Mouse (Mus musculus) forebrain, embryonic 12.5 days (tissue): ENCODE measurements around the gene Dmtf1. TPM values are rescaled to one million over a fixed set of nuclear protein-coding genes. Genes with fewer than 3 reads are reported as not detected.
"Not testable (repeated sequence)": the region's sequence is repeated elsewhere in the genome, so short reads cannot be mapped to it uniquely, and the experiment has no call there.

Source experiments
- ATAC-seq: fragments of 200-750 bp; cut with Nextera tagmentation; 2 replicates; pipeline ENCODE4 v1.8.0; 2017; ENCODE audit warnings: moderate TSS enrichment; ENCODE audit not compliant: low FRiP score
- H3K27ac ChIP-seq: fragments of 300-500 bp; sonication (generic); 2 replicates; pipeline ENCODE4 v1.5.1; 2016; ENCODE audit warnings: mild to moderate bottlenecking
- H3K27me3 ChIP-seq: fragments of 300-500 bp; sonication (generic); 2 replicates; pipeline ENCODE4 v1.6.1; 2016; ENCODE audit warnings: mild to moderate bottlenecking
- H3K36me3 ChIP-seq: fragments of 300-500 bp; sonication (generic); replicated peaks from 2 replicates; pipeline ENCODE4 v1.6.1; 2016; ENCODE audit warnings: mild to moderate bottlenecking
- H3K4me1 ChIP-seq: fragments of 300-500 bp; sonication (generic); 2 replicates; pipeline ENCODE4 v1.6.1; 2016
- H3K4me2 ChIP-seq: fragments of 300-500 bp; sonication (generic); 2 replicates; pipeline ENCODE4 v1.6.1; 2016; ENCODE audit warnings: mild to moderate bottlenecking, moderate library complexity
- H3K4me3 ChIP-seq: fragments of 300-500 bp; sonication (generic); replicated peaks from 2 replicates; pipeline ENCODE4 v1.5.1; 2016; ENCODE audit warnings: mild to moderate bottlenecking
- H3K9ac ChIP-seq: fragments of 300-500 bp; sonication (generic); 2 replicates; pipeline ENCODE4 v1.6.1; 2016; ENCODE audit warnings: mild to moderate bottlenecking
- H3K9me3 ChIP-seq: fragments of 300-500 bp; sonication (generic); 2 replicates; pipeline ENCODE4 v1.6.1; 2016
- WGBS: fragments of 180-500 bp; shearing (Covaris S2); methylation state at CpG from one replicate; pipeline ENCODE4 v1.1.7; 2016; 5-methylcytosine and 5-hydroxymethylcytosine counted together
- polyA plus RNA-seq: library from polyadenylated mRNA; unstranded; fragments of >200 nt; fragmentation: Nextera tagmentation; extraction: Ambion mirVana; gene quantifications from 2 replicates; pipeline ENCODE4 v1.2.1, GENCODE M21; 2016

Dmtf1 gene
- polyA plus RNA-seq = 75.3 and 78.4 TPM in 2 replicates

DNA sequence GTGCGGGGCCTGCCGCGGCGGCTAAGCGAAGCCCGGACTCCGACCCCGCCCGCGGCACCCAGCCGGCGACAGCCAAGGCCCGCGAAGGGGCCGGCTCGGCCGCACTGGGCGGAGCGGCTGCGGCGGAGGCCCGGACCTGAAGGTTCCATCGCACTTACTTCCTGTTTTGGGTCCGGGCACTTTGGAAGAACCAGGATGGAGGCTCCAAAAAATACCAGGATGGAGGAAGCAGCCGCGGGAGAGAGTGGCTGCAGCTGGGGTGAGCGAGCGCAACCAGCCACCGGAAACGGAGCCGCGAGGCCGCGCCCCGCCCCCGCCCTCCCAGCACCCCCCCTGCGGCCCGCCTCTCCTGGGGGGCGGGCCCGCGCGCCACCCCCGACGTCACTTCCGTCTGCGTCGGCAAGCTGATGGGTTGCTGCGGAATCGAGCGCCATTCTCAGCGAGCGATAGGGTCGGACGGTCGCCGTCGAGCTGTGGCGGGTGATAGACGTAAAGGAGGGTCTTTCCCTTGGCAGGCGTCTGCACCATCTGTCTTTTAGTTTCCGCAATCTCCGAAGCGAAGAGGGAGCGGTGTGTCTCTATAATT, at the start of gene Dmtf1:
TSS of gene Dmtf1 (minus strand) at position 321 of the 586 bp plus-strand sequence.
- Histone ChIP-seq H3K27ac (peak within 1 kb of the TSS; percentile 100), H3K27me3 (no peaks in the 10 kb centered on the region), H3K4me3 (peak within 1 kb of the TSS; percentile 95), H3K9ac (peak within 1 kb of the TSS; percentile 96), H3K4me1 (peaks cover 16% of the 10 kb centered on the region), H3K9me3 (no peaks in the 10 kb centered on the region), H3K36me3 (no peaks in the 10 kb centered on the region), H3K4me2 (peak within 1 kb of the TSS; percentile 79)
- peak; percentile 94 for ATAC-seq
- under 1% methylated on average over 57 of the region's 64 CpGs for WGBS

DNA sequence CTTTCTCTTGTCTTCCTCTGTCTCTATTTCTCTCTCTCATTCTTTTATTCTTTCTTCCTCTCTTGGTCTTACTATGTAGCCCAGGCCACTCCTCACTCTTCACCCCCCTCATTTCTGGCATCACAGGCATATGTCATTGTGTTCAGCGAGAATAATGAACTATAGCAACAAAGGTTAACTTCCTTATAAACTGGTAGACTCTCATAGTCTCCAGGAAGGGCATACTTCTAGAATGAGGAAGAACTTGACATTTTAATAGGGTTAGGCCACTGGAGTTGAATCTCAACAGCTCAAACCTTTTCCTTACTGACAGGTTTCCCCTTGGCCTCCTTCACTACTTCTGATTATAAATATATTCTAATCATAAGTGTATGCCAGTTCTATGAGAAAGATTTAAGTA, 24.9 kb upstream of the Dmtf1 start:
- Histone ChIP-seq H3K9me3 (no peaks in the 10 kb centered on the region), H3K4me2 (no peak overlapping the region), H3K4me1 (no peaks in the 10 kb centered on the region), H3K27me3 (no peaks in the 10 kb centered on the region), H3K27ac (no peak overlapping the region), H3K4me3 (no peak overlapping the region), H3K9ac (no peak overlapping the region), H3K36me3 (no peaks in the 10 kb centered on the region)
- WGBS = 81% methylated on average over 1 of the region's 1 CpGs
- ATAC-seq = no peak

GRCm38 (mm10) chr5:9173295-9173694, 11.7 kb upstream of the Dmtf1 start:
- Histone ChIP-seq H3K4me2 (no peak overlapping the region), H3K4me3 (no peak overlapping the region), H3K36me3 (no peaks in the 10 kb centered on the region), H3K27ac (no peak overlapping the region), H3K9ac (no peak overlapping the region), H3K4me1 (no peaks in the 10 kb centered on the region), H3K27me3 (no peaks in the 10 kb centered on the region), H3K9me3 (no peaks in the 10 kb centered on the region)
- ATAC-seq = no peak
- WGBS = 79% methylated on average over 2 of the region's 2 CpGs

DNA sequence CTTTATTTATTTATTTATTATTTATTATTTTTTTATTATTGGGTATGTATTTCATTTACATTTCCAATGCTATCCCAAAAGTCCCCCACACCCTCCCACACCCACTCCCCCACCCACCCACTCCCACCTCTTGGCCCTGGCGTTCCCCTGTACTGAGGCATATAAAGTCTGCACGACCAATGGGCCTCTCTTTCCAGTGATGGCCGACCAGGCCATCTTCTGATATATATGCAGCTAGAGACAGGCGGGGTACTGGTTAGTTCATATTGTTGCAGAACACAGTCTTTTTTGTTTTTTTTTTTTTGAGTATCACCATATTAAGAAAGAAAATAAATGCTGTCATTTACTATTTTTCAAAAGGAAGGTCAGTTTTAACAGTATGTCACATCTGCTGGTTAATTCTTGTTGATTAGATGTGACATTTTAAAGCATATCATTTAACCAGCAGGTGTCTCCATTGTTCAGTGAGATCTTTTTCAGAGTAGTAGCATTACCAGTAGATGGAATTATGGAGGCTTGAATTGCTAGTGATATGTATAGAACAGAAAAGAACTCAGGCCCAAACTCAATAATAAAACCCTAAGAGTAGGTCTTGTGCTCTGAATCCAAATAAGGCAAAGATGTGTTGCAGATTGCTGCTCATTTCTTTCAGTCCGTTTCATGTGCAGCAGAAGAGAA, 7.9 kb upstream of the Dmtf1 start:
- H3K4me3 ChIP-seq, H3K27me3 ChIP-seq, H3K4me1 ChIP-seq, H3K9ac ChIP-seq, H3K36me3 ChIP-seq, H3K4me2 ChIP-seq, H3K9me3 ChIP-seq, H3K27ac ChIP-seq: not testable (repeated sequence)
- WGBS = 64% methylated on average over 5 of the region's 5 CpGs
- ATAC-seq = peak; percentile 31; the same call in 1 of the 2 replicates

- no peak overlapping the region for H3K4me2 ChIP-seq
Observed at GRCm38 (mm10) chr5:9166366-9166765, 4.8 kb upstream of the Dmtf1 start.

GRCm38 (mm10) chr5:9165151-9165550, 3.6 kb upstream of the Dmtf1 start:
- not testable (repeated sequence) for H3K4me1 ChIP-seq, H3K4me3 ChIP-seq, ATAC-seq, H3K4me2 ChIP-seq, H3K9me3 ChIP-seq, H3K36me3 ChIP-seq, H3K9ac ChIP-seq, H3K27ac ChIP-seq, H3K27me3 ChIP-seq
- WGBS = 80% methylated on average over 10 of the region's 10 CpGs

More at GRCm38 (mm10) chr5:9166366-9166765, 4.8 kb upstream of the Dmtf1 start:
- Histone ChIP-seq H3K4me1 (peaks cover 6% of the 10 kb centered on the region), H3K36me3 (no peaks in the 10 kb centered on the region), H3K4me3 (no peak overlapping the region), H3K27ac (no peak overlapping the region), H3K9me3 (no peaks in the 10 kb centered on the region), H3K27me3 (no peaks in the 10 kb centered on the region), H3K9ac (no peak overlapping the region)
- 80% methylated on average over 8 of the region's 8 CpGs for WGBS
- no peak for ATAC-seq

DNA sequence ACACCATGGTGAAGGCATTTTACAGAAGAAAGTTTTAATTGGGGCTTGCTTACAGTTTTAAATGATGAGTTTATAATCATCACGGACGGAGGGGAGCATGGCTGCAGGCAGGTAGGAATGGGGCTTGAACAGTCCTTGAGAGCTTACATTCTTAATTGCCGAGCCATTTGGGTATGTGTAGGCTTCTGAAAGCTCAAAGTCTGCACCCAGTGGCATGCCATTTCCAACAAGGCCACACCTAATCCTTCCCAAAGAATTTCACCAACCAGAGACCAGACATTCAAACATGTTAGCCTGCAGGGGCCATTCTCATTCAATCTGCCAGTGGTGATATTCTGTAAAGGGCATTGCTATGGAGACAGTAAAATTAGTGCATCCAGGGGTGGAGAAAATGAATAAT, 1.8 kb upstream of the Dmtf1 start:
- WGBS = 86% methylated on average over 3 of the region's 3 CpGs
- Histone ChIP-seq H3K27ac (no peak overlapping the region), H3K4me3 (no peak overlapping the region), H3K9ac (no peak overlapping the region), H3K4me1 (peaks cover 12% of the 10 kb centered on the region), H3K27me3 (no peaks in the 10 kb centered on the region), H3K36me3 (no peaks in the 10 kb centered on the region), H3K4me2 (no peak overlapping the region), H3K9me3 (no peaks in the 10 kb centered on the region)
- ATAC-seq = no peak

DNA sequence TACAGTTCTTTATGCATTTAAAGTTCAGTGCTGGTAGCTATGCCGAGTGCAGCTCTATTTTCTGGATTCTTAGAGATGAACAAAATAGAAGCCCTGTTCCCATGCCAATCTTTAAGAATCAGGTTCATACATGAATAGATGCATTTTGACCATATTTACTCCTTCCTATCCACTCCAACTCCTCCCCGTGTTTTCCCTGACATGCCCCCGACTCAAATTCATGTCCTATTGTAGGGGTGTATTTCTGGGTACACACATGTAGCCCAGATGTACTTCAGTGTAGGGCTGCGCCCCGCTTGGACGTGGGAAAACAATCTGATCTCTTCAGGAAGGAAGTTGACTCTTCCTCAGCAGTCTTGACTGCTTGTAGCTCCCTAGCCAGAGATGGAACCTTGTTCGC, 512 bp upstream of the Dmtf1 start:
- H3K4me2 ChIP-seq = peak overlapping the region; percentile 79
- H3K9ac ChIP-seq = peak overlapping the region; percentile 66
- H3K9me3 ChIP-seq = no peaks in the 10 kb centered on the region
- ATAC-seq = peak; percentile 21
- peak overlapping the region; percentile 95 for H3K4me3 ChIP-seq
- H3K36me3 ChIP-seq = no peaks in the 10 kb centered on the region
- H3K27ac ChIP-seq = peak overlapping the region; percentile 100
- WGBS = 19% methylated on average over 7 of the region's 7 CpGs
- H3K4me1 ChIP-seq = peaks cover 16% of the 10 kb centered on the region
- H3K27me3 ChIP-seq = no peaks in the 10 kb centered on the region

- Histone ChIP-seq H3K4me1 (peaks cover 16% of the 10 kb centered on the region), H3K27me3 (no peaks in the 10 kb centered on the region), H3K9me3 (no peaks in the 10 kb centered on the region), H3K4me3 (peak overlapping the region; percentile 95), H3K36me3 (no peaks in the 10 kb centered on the region), H3K27ac (peak overlapping the region; percentile 100), H3K4me2 (peak overlapping the region; percentile 60), H3K9ac (peak overlapping the region; percentile 96)
- ATAC-seq = peak; percentile 82
- under 1% methylated on average over 49 of the region's 55 CpGs for WGBS
Observed at GRCm38 (mm10) chr5:9160831-9161455, 633 bp downstream of the Dmtf1 start.

- WGBS = 77% methylated on average over 1 of the region's 1 CpGs
- H3K4me2 ChIP-seq = no peak overlapping the region
Observed at GRCm38 (mm10) chr5:9157336-9157735, 4.2 kb downstream of the Dmtf1 start.

DNA sequence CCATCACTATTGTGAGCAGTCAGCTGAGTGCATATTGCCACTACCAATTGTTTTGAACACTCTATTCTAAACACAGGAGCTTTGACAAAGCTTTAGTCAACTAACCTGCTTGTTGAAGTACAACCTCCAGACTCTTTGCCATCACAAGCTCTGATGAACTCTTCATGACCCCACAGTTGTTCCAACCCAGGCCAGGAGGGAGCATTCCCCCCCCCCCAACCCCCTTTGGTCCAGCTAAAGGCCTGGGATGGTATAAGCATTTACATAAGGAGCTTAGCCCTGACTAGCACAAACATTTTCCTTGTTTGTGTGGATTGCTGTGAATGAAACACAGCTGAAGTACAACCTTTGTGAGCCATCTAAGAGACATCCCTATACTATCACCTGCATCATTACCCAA, 4.8 kb downstream of the Dmtf1 start:
- peaks cover 10% of the 10 kb centered on the region for H3K4me1 ChIP-seq
- H3K27me3 ChIP-seq = no peaks in the 10 kb centered on the region
- ATAC-seq = no peak

More at GRCm38 (mm10) chr5:9157336-9157735, 4.2 kb downstream of the Dmtf1 start:
- Histone ChIP-seq H3K4me3 (no peak overlapping the region), H3K27me3 (no peaks in the 10 kb centered on the region), H3K36me3 (0 out of 2 replicates have a peak, but pooled peaks cover 4% of the 10 kb centered on the region), H3K4me1 (peaks cover 12% of the 10 kb centered on the region), H3K27ac (no peak overlapping the region), H3K9ac (no peak overlapping the region), H3K9me3 (no peaks in the 10 kb centered on the region)
- ATAC-seq = no peak

DNA sequence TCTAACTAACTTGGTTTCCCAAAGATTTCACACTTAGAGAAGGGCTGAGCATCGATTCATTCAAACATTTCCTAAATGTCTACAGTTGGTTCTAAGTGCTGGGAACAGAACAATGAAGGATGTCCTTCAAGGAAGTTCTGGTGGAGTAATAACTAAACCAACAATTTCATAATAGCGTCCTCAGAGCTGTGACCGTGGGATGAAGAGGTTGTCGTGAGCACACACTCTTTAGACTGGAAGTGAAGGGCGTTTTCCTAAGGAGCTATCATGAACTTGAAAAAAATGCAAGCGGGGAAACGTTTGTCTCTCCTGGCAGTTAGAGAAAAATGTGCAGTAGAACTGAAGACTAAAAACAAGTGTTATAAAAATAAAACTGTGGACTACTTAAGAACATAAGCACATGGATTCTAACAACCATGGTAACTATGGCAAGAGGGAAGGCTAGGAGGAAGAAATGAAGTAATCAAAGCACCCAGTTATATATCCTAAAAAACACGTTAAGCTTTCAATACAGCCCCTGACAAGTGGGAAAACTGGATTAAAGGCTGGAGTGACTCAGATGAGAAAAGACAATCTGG, 12.2 kb downstream of the Dmtf1 start:
- no peaks in the 10 kb centered on the region for H3K4me1 ChIP-seq
- no peak overlapping the region for H3K4me3 ChIP-seq
- no peak overlapping the region for H3K9ac ChIP-seq
- H3K27ac ChIP-seq = no peak overlapping the region
- H3K4me2 ChIP-seq = no peak overlapping the region
- no peaks in the 10 kb centered on the region for H3K9me3 ChIP-seq
- no peak for ATAC-seq
- H3K36me3 ChIP-seq = peaks cover 44% of the 10 kb centered on the region
- 90% methylated on average over 8 of the region's 8 CpGs for WGBS
- H3K27me3 ChIP-seq = no peaks in the 10 kb centered on the region

More for the DNA sequence above, 4.8 kb downstream of the Dmtf1 start:
- Histone ChIP-seq H3K4me2 (no peak overlapping the region), H3K9me3 (no peaks in the 10 kb centered on the region), H3K9ac (no peak overlapping the region), H3K4me3 (no peak overlapping the region), H3K27ac (no peak overlapping the region), H3K36me3 (0 out of 2 replicates have a peak, but pooled peaks cover 6% of the 10 kb centered on the region)
